Mouse (Mus musculus) monocyte, adult 5-6 weeks (primary cell): ENCODE measurements at regions not wholly inside any gene's neighbourhood (a gene's known extent, or its start where the extent isn't known, plus 50 kb on each side); places are given as distances from the start of the nearest gene placed in this dataset.
A peak's percentile ranks its signal among the peaks of the same experiment; 100 is the strongest.

Experiments
- ATAC-seq: fragments of 153-309, 156-312 bp; replicated peaks from 2 replicates; pipeline ENCODE4 v1.8.0; 2017; ENCODE audit warnings: mild to moderate bottlenecking; ENCODE audit not compliant: low TSS enrichment, insufficient number of reproducible peaks, severe bottlenecking, poor library complexity, low FRiP score

DNA sequence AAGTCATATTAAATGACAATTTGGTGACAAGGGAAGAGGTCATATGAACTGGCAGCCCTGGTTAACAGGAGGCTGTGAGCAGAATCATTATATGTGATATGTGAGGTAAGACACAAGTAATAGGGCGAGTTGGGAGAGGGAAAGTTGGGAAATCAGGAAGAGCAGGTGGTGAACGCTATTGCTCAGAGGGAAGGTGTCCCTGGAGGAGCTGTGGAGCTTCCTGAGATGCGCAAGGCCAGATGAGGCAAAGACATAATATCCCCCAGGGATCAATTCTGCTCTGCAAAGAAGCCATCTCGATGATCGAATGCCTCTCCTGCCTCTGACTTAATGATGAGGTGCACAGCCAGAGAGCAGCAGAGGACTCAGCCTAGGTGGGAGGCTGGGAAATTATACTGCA is 285.1 kb upstream of the Myt1l start:
- ATAC-seq, result no peak

DNA sequence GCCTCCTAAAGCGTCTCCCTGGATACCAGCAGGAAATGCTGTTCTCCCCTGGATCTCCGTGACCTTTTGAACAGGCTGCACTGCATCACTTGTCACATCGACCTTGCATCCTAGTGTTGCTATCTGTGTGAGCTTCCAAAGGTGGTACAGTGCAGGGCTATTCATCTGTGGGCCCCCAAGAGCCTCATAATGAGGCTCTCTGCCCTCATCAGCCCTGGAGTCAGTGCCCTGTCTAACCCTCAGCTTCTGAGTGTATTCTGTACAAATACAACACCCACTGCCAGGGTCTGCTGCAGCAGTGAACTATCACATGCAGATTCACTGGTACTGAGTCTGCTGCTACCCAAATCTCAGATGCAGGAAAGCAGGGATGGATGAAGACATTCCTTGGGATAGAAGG is 282.1 kb upstream of the Myt1l start:
- ATAC-seq, result no peak

DNA sequence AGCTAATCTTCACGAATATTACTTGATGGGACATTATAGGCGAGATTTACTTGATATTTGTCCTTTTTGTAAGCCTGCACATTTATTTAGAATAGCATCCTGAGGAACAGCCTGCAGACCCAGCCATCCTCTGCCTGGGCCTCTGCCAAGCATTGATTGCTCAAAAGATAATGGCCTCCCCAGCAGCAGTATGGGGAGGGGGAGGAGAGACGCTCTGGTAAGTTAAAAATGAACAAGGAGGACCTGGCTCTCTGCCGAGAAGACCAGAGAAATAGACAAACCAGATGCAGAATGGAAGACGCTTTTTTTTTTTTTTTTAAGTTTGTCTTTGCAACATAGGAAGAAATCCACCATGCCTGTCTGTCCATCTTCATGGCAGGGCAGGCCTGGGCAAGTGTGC is 280.8 kb upstream of the Myt1l start:
- no peak for ATAC-seq

DNA sequence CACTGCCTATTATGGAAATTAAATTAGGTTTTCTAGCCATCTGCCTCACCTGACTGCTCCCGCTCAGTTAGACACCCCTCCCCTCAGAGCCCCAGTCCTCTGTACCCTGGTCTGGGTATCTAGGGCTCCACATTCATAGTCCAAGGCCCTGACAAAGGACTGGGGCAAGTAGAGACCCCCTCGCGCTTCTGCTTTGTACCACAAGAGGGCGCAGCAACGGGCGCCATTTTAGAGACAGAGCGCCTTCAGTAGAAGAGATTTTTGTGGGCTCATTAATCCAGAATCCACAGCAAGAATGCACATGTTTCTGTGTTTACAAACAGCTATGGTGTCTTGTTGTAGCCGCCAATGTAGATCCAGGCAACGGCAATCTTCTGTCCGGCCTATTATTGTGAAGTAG is 279.7 kb upstream of the Myt1l start:
- no peak for ATAC-seq

DNA sequence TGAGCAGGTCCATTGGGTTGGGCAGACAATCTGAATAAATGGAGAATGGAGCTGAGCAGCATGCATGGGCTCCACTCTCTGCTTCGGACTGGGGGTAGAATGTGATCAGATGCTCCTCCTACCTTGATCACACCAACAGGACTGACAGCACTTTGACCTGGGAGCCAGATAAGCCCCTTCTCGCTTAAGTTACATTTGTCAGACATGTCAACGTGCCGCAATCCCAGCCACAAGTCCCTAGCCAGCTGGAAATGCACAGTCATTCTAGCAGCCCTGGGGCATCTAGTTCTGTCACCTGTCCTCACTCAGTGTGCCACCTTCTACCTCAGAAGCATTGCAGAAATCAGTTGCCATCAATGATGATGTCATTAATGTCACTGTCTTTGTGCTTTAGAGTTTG is 272.1 kb upstream of the Myt1l start:
- no peak for ATAC-seq

DNA sequence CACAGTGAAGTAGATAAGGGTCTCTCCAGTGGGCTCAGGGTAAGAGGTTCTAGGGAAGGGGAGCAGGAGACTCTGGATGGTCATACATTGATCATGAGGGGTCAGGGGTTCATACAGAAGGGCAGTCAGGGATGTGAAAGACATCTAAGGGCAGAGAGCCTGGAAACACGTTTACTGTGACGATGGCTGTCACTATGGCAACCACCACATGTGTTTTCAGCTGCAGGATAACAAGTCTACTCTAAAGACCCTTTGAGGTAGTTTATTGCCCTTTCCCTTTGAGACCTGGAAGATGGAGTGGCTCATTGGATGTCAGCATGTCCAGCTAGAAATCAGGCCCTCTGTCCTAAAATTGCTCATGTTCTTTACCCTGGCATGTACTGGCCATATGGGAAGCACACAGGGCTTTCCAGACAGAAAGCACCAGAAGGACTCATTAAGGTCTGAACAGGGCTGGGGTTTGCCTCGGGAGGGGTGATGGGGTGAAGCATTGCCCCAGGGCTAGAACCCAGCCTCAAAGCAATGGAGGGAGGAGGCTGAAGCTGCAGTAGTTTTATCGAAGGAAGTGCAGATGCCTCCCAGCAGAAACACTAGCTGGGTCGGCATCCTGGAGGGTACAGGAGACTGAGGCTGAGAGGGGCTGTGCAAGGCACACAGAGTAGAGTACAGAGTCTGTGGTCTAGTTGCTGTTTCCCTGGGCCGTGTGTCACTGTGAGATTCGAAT is 271.0 kb upstream of the Myt1l start:
- ATAC-seq, result no peak

DNA sequence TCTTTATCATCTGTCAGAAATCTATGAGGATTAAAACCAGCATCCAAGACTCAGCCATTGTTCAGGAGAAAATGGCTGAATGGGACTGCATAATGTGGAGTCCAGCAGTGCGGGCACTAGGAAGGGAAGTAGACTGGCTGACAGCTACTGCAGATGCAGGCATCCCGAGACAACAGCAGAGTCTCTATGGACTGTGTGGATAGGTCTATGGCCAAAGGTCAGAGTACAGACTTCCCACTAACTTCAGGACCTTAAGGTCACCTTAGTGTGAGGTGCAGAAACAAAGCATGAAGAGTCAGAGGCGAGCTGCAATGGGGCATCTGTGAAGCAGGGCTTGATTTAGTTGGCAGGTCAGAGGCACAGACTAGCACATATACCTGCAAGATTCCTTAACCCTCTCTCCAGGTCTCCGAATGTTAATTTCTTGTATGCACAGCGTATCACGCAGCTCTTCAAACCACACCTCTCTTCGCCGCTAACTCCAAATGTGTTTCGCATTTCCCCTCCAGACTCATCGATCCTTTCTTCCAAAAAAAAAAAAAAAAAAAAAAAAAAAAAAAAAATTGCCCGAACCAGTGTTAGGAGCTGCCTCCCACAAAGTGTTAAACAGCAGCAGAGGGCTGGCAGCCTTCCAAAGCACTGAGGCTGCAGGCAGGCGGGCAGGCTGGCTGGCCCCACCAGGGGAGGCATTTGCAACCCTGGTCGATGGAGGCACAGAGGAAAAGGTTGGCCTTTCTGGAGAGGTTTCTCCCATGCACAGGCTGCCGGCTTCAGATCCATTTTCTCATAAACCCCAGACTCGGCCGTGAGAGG is 270.2 kb upstream of the Myt1l start:
- ATAC-seq, result no peak

DNA sequence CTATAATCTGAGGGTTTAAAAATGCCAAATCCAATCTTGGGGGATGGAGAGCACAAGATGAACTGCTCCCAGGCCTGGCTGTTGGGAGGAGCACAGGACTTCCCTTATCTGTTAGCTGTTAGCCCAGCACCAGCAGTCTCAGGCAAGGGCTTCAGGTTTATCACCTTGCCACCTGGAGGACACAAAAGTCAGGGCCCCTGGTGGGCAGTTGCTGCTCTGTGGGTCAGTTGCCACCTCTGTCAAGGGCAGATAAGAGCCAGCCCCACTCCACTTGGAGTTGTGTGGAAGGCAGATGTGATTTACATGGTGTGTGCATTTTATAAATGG is 269.7 kb upstream of the Myt1l start:
- ATAC-seq, result no peak

DNA sequence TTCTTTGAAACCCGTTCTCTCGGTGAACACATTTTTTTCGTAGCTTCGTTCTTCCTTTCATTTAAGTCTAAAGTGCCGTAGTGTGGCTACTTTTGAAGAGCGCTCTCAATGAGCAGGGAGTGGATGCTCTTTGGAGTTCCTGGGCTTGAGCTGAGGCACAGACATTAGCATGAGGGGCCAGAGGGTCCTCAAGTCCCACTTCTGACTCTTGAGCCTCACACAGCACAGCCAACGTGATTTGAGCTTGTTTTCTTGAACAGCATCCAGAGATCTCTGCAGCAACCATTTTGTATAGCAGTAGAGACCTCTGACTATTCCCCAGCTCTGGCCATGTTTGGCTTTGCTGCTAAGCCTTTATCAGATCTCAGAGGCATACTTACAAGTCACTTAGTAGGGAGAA is 269.2 kb upstream of the Myt1l start:
- no peak for ATAC-seq

DNA sequence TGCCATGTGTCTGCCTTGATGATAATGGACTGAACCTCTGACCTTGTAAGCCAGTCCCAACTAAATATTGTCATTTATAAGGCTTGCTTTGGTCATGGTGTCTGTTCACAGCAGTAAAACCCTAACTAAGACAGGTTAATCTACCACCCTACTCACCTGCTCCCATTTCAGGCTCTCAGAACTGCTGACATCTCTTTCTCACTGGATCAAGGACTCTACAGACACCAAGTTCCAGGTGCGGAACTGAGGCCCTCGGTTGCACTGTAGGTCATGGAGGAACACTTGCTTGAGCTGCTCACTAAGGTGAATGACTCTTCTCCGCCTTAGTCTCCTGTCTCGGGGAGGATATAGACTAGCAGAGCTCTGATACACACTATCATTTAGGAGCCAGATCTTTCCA is 254.0 kb upstream of the Myt1l start:
- ATAC-seq, result no peak

DNA sequence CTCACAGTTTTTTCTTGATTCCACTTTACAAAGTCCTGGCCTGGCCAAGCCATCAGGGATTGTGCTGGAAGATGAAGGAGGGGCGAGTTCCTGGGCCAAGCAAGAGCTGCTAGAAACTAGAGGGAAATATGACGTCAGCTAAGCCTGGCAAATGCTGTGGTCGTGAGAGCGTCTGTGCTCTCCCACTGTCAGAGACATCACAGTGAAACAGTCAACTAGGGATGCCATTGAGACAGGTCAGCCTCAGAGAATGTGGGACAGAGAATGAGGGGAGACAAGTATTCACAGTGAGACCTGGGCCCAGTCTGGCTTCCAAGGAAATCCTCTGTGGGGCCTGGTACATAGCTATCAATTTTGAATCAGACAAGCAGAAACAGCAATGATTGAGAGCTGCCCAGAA is 252.5 kb upstream of the Myt1l start:
- no peak for ATAC-seq

DNA sequence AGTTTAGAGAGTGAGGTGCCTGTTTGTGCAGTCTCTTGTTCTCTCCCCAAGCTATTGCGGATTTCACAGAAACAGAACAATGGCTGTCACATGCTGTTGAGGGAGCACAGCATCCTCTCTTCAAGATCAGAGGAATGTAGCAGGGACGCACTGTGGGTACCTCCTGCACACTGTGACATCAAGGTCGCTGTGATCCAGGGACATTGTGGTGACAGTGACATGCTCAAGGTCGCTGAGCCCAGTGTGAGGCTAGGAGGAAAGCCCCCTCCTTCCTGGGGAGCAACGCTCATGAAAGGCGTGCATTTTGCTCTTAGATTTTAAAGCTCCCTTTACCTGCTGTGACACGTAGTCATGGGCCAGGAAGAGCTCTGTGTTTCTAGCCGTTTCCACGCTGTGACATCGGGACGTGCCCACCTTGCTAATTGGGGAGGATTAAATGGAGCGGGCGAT is 248.5 kb upstream of the Myt1l start:
- ATAC-seq, result no peak

DNA sequence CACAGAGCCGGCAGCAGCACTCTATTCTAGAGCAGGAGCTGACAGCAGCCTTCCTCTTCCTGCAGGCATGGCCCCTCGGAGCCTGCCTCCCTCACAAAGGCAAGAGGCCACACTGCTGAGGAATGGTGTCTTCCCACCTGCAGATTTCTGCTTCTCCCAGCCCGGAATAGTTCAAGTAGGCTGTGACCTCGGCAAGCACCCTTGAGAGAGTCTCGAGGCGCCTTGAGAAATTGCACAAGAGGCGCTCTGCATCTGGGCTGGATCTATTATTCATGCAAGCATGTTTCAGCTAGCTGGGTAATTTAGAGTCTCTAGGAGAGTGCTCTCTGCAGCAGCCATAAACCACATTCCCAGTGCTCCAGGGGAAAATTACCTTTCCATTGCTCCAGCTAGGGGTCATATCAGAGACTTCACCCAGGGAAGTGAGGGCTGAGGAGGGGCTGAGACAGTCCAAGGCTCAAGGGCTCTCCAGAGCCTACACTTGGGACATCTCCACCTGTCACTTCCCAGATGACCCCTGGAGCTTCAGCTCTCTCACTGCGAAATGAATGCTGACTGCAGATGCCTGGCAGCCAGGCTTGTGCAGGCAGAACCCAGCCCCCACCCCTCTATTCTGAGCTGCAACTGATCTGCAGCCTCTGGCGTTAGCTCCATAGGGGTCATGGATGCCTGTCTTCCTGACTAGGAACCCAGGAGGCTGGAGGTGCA is 247.9 kb upstream of the Myt1l start:
- no peak for ATAC-seq

DNA sequence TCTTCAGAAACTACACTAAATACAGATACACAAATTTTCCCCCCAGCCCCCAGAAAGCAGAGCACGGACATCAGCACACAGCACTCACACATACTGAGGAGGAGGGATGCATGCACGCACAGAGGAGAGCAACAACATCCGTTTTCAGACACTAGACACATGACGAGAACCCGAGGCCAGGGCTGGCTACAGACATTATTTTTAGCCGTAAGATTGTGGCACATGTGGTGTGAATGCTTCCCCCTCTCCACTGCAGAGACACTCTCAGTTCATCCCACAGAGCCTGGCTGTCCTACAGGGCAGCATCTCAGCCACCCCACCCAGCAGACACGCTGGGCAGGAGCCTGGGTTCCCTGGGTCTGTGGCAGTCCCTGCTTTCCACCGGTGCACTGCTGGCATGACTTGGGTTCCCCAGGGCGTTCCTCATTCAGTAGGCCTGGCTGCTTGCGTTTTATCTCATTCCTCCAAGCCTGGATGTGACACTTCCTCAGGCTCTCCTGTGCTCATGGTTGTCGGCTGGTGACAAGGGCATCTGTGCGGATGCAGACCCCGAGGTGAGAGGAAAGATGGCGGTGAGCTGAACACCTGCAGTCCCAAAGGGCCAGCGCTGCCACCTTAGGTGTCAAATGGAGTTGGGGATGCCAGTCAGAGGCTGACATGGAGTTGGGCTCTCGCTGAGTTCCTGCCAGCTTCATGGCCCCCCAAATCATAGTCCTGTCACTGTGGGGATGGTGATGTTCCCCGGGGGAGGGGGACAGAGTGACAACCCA is 247.1 kb upstream of the Myt1l start:
- no peak for ATAC-seq

DNA sequence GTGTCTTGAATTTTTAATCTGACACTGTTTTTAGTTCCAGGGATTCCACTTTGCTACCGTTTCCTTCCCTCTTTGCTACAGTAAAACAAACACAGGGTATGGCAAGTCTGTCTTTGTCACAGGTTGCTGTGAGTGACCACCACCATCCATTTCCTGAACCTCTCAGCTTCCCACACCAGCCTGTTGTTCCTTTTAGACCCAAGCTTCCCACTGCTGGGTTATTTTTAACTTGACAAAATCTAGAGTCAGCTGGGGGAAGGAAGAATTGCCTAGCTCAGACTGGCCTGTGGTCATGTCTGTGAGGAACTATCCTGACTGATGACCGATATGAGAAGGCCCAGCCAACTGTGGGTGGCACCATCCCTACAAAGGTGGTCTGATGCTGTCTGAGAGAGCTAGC is 239.4 kb upstream of the Myt1l start:
- no peak for ATAC-seq

DNA sequence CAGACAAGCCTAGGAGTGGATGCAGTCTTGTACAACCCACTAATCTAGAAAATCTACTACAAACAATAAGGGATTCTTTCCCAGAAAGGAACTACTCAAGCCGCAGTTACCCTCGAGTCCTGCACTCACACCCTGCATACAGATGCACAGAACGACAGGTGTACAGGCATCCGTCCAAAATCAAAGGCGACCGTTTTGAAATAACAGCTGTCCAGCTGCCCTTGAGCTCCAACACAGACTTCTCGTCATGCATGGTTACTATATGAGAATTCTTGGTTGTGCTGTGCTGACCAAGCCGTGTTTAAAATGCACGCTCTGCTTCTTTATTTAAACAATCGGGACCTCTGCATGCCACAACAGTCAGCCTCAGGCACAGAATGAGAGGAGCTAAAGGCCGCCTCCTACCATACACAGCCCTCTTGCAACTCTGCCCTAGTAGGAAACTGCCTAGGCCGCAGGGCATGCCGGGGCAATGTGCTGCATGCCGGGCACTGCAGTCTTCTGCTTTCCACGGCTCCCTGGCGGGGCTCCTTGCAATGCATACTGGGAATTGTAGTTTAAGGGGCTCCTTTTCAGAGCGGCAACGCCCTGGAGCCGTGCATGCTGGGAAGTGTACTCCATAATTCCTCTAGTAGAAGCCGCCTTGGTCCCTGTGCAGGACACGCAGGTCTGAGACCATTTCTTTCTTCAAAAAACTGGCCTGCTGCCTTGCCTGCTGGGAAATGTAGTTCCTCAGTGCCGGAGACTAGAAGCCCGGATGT is 237.4 kb upstream of the Myt1l start:
- ATAC-seq, result peak; percentile 95

DNA sequence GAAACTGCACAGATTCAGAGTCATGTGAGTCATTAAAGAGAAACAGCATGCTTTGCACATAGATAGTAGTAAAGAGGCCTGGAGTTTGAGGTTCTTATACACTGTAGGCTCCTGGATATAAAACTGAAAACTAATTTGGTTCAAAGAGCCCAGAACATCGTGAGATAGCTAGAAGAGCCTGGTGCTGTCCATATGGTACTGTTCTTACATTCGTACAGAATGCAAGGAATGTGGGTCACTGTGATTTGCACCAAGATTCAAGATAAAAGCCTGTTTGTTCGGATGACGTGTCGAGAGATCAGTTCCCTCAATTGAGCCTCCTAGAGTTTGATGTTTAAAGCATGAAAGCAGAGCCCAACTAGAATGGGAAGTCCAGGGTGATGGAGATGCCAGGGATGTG is 230.2 kb upstream of the Myt1l start:
- ATAC-seq, result no peak

DNA sequence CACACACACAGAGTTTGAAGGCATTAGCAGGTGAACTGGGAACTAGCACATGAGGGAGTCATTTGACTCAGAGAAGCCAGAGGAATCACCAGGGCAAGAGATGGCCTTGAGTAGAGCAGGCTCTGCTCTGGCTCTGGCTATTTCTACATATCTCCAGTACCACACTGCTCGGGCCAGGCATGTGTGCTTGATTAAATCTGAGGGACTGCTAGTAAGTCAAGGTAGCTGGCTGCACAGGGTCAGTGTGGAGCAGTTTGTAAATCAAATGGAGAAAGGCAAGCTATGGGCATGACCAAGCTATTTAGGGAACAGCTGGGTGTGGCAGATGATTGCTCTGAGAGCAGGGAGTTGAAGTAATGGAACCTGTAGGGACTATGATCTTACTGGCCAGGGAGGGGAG is 212.5 kb upstream of the Myt1l start:
- ATAC-seq, result no peak

DNA sequence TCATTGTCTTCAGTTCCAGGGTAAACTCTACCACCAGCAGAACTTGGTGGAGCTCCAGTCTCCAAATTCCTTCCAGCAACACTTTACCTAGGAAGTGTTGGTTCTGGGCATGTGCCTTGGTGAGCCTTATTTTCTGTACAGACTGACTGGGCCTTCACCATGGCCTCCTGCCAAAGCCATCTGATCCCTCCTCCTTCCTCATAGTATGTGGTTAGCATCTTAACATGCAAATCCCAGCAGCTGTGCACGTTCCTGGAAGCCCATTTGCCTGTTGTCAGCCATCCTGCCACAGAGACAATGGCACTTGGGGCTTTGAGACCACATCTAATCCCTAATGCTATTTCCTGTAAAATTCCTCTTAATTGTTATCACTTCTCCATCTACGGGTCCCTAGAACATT is 206.7 kb upstream of the Myt1l start:
- no peak for ATAC-seq
